Mouse (Mus musculus): ENCODE results near the gene Cdrt4. TPM values are rescaled to one million over a fixed set of nuclear protein-coding genes. Genes with fewer than 3 reads are reported as not detected.
A peak's percentile ranks its signal among the peaks of the same experiment; 100 is the strongest.

The Cdrt4 gene
- total RNA-seq (2021), result under 1 TPM in 1 of 2 experiments, not detected in 1; 0.66 TPM
- long read RNA-seq, experiment 1, result 0 reads
- long read RNA-seq, experiment 2, result 0 reads

- DNase-seq (ENCODE audit: low spot score in 2 of 2), result no peak
Observed at GRCm38 (mm10) chr11:62951012-62951411, at the start of gene Cdrt4. Gene Cdrt4 (plus strand): TSS chr11:62951193.

- DNase-seq (ENCODE audit: low spot score in 2 of 2), result peak in 1 of 2 experiments; percentile 59
Observed at GRCm38 (mm10) chr11:62901699-62902323, 49.2 kb upstream of the Cdrt4 start.

GRCm38 (mm10) chr11:62903871-62904495 is 47.0 kb upstream of the Cdrt4 start:
- no peak for DNase-seq (ENCODE audit: low spot score in 2 of 2)

GRCm38 (mm10) chr11:62909720-62910306 is 41.2 kb upstream of the Cdrt4 start:
- DNase-seq (ENCODE audit: low spot score in 2 of 2), result no peak

GRCm38 (mm10) chr11:62911362-62911761 is 39.6 kb upstream of the Cdrt4 start:
- DNase-seq (ENCODE audit: low spot score in 2 of 2), result no peak

- no peak for DNase-seq (ENCODE audit: low spot score in 2 of 2)
Observed at GRCm38 (mm10) chr11:62913141-62913540, 37.9 kb upstream of the Cdrt4 start.

GRCm38 (mm10) chr11:62914532-62914931 is 36.5 kb upstream of the Cdrt4 start:
- DNase-seq (ENCODE audit: low spot score in 2 of 2), result no peak

GRCm38 (mm10) chr11:62915486-62915885 is 35.5 kb upstream of the Cdrt4 start:
- DNase-seq (ENCODE audit: low spot score in 2 of 2), result no peak

GRCm38 (mm10) chr11:62916765-62917164 is 34.2 kb upstream of the Cdrt4 start:
- no peak for DNase-seq (ENCODE audit: low spot score in 2 of 2)

- peak in 1 of 2 experiments; percentile 21 for DNase-seq (ENCODE audit: low spot score in 2 of 2)
Observed at GRCm38 (mm10) chr11:62919946-62920742, 30.8 kb upstream of the Cdrt4 start.

- no peak for DNase-seq (ENCODE audit: low spot score in 2 of 2)
Observed at GRCm38 (mm10) chr11:62920743-62921050, 30.3 kb upstream of the Cdrt4 start.

- peak; percentile 87 to 93 for DNase-seq (ENCODE audit: low spot score in 2 of 2)
Observed at GRCm38 (mm10) chr11:62921052-62921977, 29.7 kb upstream of the Cdrt4 start.

- peak in 1 of 2 experiments; percentile 24 for DNase-seq (ENCODE audit: low spot score in 2 of 2)
Observed at GRCm38 (mm10) chr11:62924091-62924761, 26.8 kb upstream of the Cdrt4 start.

GRCm38 (mm10) chr11:62929799-62930198 is 21.2 kb upstream of the Cdrt4 start:
- DNase-seq (ENCODE audit: low spot score in 2 of 2), result no peak

- no peak for DNase-seq (ENCODE audit: low spot score in 2 of 2)
Observed at GRCm38 (mm10) chr11:62930574-62930973, 20.4 kb upstream of the Cdrt4 start.

GRCm38 (mm10) chr11:62931141-62931540 is 19.9 kb upstream of the Cdrt4 start:
- no peak for DNase-seq (ENCODE audit: low spot score in 2 of 2)

GRCm38 (mm10) chr11:62933099-62933498 is 17.9 kb upstream of the Cdrt4 start:
- DNase-seq (ENCODE audit: low spot score in 2 of 2), result no peak

GRCm38 (mm10) chr11:62934795-62935514 is 16.0 kb upstream of the Cdrt4 start:
- DNase-seq (ENCODE audit: low spot score in 2 of 2), result no peak

- no peak for DNase-seq (ENCODE audit: low spot score in 2 of 2)
Observed at GRCm38 (mm10) chr11:62937986-62938385, 13.0 kb upstream of the Cdrt4 start.

Measured in gastrocnemius, postnatal 4 days (tissue).